Mouse (Mus musculus): ENCODE data around the gene Tbcb. TPM values are rescaled to one million over a fixed set of nuclear protein-coding genes. Genes with fewer than 3 reads are reported as not detected.

The Tbcb gene
- polyA plus RNA-seq (2015; fragmentation: Illumina TruSeq; extraction: RNeasy Lipid Tissue Mini Kit (QIAGEN cat#74804); ENCODE audit: insufficient read depth, low replicate concordance) = 39.6 TPM

DNA sequence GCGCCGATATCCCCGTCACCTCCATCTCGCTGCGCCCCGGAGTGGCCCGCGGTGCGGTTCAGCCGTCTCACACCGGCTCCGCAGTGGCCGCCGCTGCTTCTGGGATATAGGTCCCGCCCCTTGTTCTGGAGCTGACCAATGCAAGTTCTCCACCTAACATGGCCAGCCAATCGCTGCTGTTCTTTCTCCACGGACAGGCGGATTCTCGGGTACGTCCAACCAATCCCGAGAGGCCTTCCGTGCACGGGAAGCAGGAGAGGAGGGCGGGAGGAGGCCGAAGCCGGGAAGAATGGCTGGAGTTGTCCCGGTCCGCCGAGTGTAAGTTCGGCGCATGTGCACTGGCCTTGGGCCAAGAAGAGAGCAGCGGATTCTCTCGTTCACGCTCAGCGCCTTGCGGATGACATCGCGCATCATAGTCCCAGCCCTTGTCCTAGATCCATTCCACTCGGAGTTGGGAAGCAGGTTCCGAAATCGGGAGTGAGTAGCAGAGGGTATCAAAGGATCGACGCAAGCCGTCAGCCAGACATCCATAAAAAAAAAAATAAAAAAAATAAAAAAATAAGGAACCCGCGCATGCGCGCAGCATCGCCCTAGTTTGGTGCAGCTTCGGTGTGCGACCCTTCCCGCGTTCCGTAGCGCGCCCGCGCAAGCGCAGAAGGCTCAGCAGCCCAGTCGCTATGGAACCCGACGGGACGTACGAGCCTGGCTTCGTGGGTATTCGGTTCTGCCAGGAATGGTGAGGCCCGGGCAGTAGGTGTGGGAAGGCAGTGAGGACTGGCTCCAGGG is at the start of gene Tbcb, which contains the start of gene Polr2i:
Tbcb (minus strand) TSS at position 604 of the 786 bp plus-strand sequence.
Polr2i (plus strand) TSS at position 280 of the 786 bp plus-strand sequence.

DNA sequence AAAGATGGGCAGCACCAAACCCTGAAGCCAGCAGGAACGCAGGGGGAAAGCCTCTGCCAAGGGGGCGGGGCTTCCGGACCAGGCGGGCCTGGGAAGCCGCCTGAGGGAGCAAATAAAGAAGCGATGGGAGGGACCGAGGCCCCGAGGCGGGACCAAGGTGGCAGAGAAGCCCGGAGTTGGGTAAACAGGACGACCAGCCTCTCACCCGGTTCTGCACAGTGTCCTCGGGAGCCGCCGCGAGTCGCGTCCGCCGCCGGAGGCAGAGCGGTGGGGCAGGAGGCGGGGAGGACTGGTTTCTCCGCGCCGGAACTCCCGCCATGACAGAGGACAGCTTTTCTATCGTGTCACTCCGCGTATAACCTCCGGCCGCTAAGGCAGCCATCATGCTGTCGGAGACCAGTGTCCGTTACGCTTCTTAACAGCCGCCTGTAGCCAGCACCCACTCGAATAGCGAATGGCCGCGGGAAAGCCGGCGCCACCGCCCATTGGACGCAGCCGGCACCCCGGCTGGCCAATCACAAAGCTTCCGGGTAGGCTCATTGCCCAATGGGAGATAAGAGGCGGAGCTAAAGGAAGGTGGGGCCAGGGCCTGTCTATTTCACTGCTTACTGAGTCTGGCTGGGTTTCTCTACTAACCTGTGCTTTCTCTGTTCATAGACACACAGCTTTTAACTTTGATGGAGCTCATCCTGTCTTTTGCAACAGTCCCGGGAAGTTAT is 48.0 kb upstream of the Tbcb start, which contains the start of the genes Thap8 and Wdr62:
Thap8 (plus strand) TSS at position 144 of the 719 bp plus-strand sequence.
Wdr62 (minus strand) TSS at position 469 of the 719 bp plus-strand sequence.

DNA sequence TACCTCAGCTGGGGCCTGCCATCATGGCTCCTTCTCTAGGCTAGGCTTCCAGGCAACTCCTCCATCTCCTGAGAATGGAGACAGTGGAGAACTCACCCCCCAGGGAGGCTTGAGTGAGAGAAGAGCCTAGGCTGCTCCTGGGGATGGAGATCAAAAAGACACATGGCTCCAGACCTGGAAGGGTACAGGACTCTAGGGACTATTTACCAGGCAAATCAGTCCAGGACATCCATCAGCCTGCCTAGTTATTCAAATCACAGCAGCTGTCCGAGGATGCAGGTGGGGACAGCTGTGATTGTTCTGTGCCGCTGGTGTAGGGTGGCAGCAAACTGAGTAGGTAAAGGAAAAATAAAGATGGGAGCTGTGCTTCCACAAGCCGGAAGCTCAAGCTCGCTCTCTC is 3.6 kb upstream of the Tbcb start, which contains the start of gene Ovol3:
Ovol3 (minus strand) TSS at position 101 of the 400 bp plus-strand sequence.

DNA sequence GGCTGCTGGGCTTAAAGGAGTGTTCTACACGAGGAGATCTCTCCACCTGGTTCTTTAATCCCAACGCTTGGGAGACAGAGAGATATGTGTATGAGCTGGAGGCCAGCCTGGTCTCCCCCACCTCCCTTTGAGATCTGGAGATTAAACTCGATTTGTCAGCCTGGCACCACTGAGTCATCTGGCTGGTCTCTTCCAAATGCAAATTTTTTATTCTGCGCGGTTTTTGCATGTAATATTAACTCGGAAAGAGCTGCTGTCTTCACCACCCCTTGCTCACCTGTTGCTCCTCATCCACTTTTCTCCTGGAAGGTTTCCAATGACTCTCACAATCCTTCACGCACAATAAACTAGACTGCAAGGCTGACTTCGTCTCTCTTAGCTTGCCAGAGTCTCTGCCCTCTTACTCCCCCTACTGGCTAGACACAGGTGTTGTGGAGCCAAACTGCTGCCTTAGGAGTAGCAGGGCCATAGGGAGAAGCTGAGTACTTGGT is 33.5 kb downstream of the Tbcb start, which contains the start of gene Capns1:
Capns1 (minus strand) TSS at position 331 of the 491 bp plus-strand sequence.

DNA sequence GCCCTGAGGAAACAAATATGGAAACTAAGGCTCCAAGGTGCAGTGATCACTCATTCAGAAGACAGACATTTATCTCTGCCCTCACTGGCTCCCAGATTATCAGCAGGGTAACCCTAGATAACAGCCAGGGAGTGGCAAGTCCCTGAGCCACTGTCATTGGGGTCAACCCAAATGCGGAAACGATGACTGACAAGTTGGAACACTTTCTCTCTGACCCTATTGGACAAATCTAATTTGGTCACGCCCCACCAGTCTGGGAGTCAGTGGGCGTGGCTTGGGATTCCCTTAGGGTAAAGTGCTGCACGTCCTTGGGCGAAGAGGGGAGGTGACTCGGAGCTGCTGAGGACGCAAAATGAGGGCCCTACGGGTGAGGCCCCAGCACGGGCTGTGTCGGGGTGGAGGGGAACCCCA is 48.2 kb downstream of the Tbcb start, which contains the start of gene Cox7a1:
Cox7a1 (plus strand) TSS at position 266 of the 411 bp plus-strand sequence.

Other genes starting within 250 kb of the Tbcb start
- gene Zfp568, start 248.3 kb downstream of the Tbcb start, polyA plus RNA-seq (2015; fragmentation: Illumina TruSeq; extraction: RNeasy Lipid Tissue Mini Kit (QIAGEN cat#74804); ENCODE audit: insufficient read depth, low replicate concordance) = 11.5 TPM
- 6.0 TPM for gene Zfp14, start 180.9 kb downstream of the Tbcb start, polyA plus RNA-seq (2015; fragmentation: Illumina TruSeq; extraction: RNeasy Lipid Tissue Mini Kit (QIAGEN cat#74804); ENCODE audit: insufficient read depth, low replicate concordance)
- gene Zfp82, start 159.4 kb downstream of the Tbcb start, polyA plus RNA-seq (2015; fragmentation: Illumina TruSeq; extraction: RNeasy Lipid Tissue Mini Kit (QIAGEN cat#74804); ENCODE audit: insufficient read depth, low replicate concordance) = 10.2 TPM
- 1.5 TPM for gene Gm26920, start 141.9 kb downstream of the Tbcb start, polyA plus RNA-seq (2015; fragmentation: Illumina TruSeq; extraction: RNeasy Lipid Tissue Mini Kit (QIAGEN cat#74804); ENCODE audit: insufficient read depth, low replicate concordance)
- gene Zfp566, start 141.7 kb downstream of the Tbcb start, polyA plus RNA-seq (2015; fragmentation: Illumina TruSeq; extraction: RNeasy Lipid Tissue Mini Kit (QIAGEN cat#74804); ENCODE audit: insufficient read depth, low replicate concordance) = 10.1 TPM
- gene Zfp260, start 137.5 kb downstream of the Tbcb start, polyA plus RNA-seq (2015; fragmentation: Illumina TruSeq; extraction: RNeasy Lipid Tissue Mini Kit (QIAGEN cat#74804); ENCODE audit: insufficient read depth, low replicate concordance) = 76.0 TPM
- 8.5 TPM for gene Zfp382, start 110.3 kb downstream of the Tbcb start, polyA plus RNA-seq (2015; fragmentation: Illumina TruSeq; extraction: RNeasy Lipid Tissue Mini Kit (QIAGEN cat#74804); ENCODE audit: insufficient read depth, low replicate concordance)
- gene Zfp146, start 62.5 kb downstream of the Tbcb start, polyA plus RNA-seq (2015; fragmentation: Illumina TruSeq; extraction: RNeasy Lipid Tissue Mini Kit (QIAGEN cat#74804); ENCODE audit: insufficient read depth, low replicate concordance) = 56.8 TPM
- gene Cox7a1, start 48.1 kb downstream of the Tbcb start, polyA plus RNA-seq (2015; fragmentation: Illumina TruSeq; extraction: RNeasy Lipid Tissue Mini Kit (QIAGEN cat#74804); ENCODE audit: insufficient read depth, low replicate concordance) = not detected
- 236 TPM for gene Capns1, start 33.5 kb downstream of the Tbcb start, polyA plus RNA-seq (2015; fragmentation: Illumina TruSeq; extraction: RNeasy Lipid Tissue Mini Kit (QIAGEN cat#74804); ENCODE audit: insufficient read depth, low replicate concordance)
- 7.5 TPM for gene Polr2i, start 324 bp downstream of the Tbcb start, polyA plus RNA-seq (2015; fragmentation: Illumina TruSeq; extraction: RNeasy Lipid Tissue Mini Kit (QIAGEN cat#74804); ENCODE audit: insufficient read depth, low replicate concordance)
- not detected for gene Ovol3, start 3.5 kb upstream of the Tbcb start, polyA plus RNA-seq (2015; fragmentation: Illumina TruSeq; extraction: RNeasy Lipid Tissue Mini Kit (QIAGEN cat#74804); ENCODE audit: insufficient read depth, low replicate concordance)
- gene Thap8, start 47.8 kb upstream of the Tbcb start, polyA plus RNA-seq (2015; fragmentation: Illumina TruSeq; extraction: RNeasy Lipid Tissue Mini Kit (QIAGEN cat#74804); ENCODE audit: insufficient read depth, low replicate concordance) = 0.23 TPM
- gene Wdr62, start 48.1 kb upstream of the Tbcb start, polyA plus RNA-seq (2015; fragmentation: Illumina TruSeq; extraction: RNeasy Lipid Tissue Mini Kit (QIAGEN cat#74804); ENCODE audit: insufficient read depth, low replicate concordance) = 3.9 TPM
- gene Clip3, start 59.5 kb upstream of the Tbcb start, polyA plus RNA-seq (2015; fragmentation: Illumina TruSeq; extraction: RNeasy Lipid Tissue Mini Kit (QIAGEN cat#74804); ENCODE audit: insufficient read depth, low replicate concordance) = 15.0 TPM
- gene Alkbh6, start 76.4 kb upstream of the Tbcb start, polyA plus RNA-seq (2015; fragmentation: Illumina TruSeq; extraction: RNeasy Lipid Tissue Mini Kit (QIAGEN cat#74804); ENCODE audit: insufficient read depth, low replicate concordance) = 25.9 TPM
- 3.6 TPM for gene Syne4, start 82.5 kb upstream of the Tbcb start, polyA plus RNA-seq (2015; fragmentation: Illumina TruSeq; extraction: RNeasy Lipid Tissue Mini Kit (QIAGEN cat#74804); ENCODE audit: insufficient read depth, low replicate concordance)
- gene E130208F15Rik, start 89.5 kb upstream of the Tbcb start, polyA plus RNA-seq (2015; fragmentation: Illumina TruSeq; extraction: RNeasy Lipid Tissue Mini Kit (QIAGEN cat#74804); ENCODE audit: insufficient read depth, low replicate concordance) = 1.0 TPM
- 12.5 TPM for gene Sdhaf1, start 91.6 kb upstream of the Tbcb start, polyA plus RNA-seq (2015; fragmentation: Illumina TruSeq; extraction: RNeasy Lipid Tissue Mini Kit (QIAGEN cat#74804); ENCODE audit: insufficient read depth, low replicate concordance)
- 0.40 TPM for gene Lrfn3, start 130.5 kb upstream of the Tbcb start, polyA plus RNA-seq (2015; fragmentation: Illumina TruSeq; extraction: RNeasy Lipid Tissue Mini Kit (QIAGEN cat#74804); ENCODE audit: insufficient read depth, low replicate concordance)
- gene Tyrobp, start 181.5 kb upstream of the Tbcb start, polyA plus RNA-seq (2015; fragmentation: Illumina TruSeq; extraction: RNeasy Lipid Tissue Mini Kit (QIAGEN cat#74804); ENCODE audit: insufficient read depth, low replicate concordance) = 399 TPM
- 34.7 TPM for gene Hcst, start 187.6 kb upstream of the Tbcb start, polyA plus RNA-seq (2015; fragmentation: Illumina TruSeq; extraction: RNeasy Lipid Tissue Mini Kit (QIAGEN cat#74804); ENCODE audit: insufficient read depth, low replicate concordance)
- 36.4 TPM for gene Nfkbid, start 189.5 kb upstream of the Tbcb start, polyA plus RNA-seq (2015; fragmentation: Illumina TruSeq; extraction: RNeasy Lipid Tissue Mini Kit (QIAGEN cat#74804); ENCODE audit: insufficient read depth, low replicate concordance)
- 0.81 TPM for gene Aplp1, start 213.3 kb upstream of the Tbcb start, polyA plus RNA-seq (2015; fragmentation: Illumina TruSeq; extraction: RNeasy Lipid Tissue Mini Kit (QIAGEN cat#74804); ENCODE audit: insufficient read depth, low replicate concordance)
- gene Kirrel2, start 225.4 kb upstream of the Tbcb start, polyA plus RNA-seq (2015; fragmentation: Illumina TruSeq; extraction: RNeasy Lipid Tissue Mini Kit (QIAGEN cat#74804); ENCODE audit: insufficient read depth, low replicate concordance) = not detected
- 0.26 TPM for gene Nphs1, start 226.0 kb upstream of the Tbcb start, polyA plus RNA-seq (2015; fragmentation: Illumina TruSeq; extraction: RNeasy Lipid Tissue Mini Kit (QIAGEN cat#74804); ENCODE audit: insufficient read depth, low replicate concordance)